Mouse (Mus musculus) lung, postnatal 25 days (tissue): ENCODE results near the gene Tjap1.

Source experiments
- DNase-seq: peaks from one replicate; pipeline ENCODE4 v3.0.0; 2022; ENCODE audit warnings: low spot score

Gene Tjap1

GRCm38 (mm10) chr17:46252571-46253451 lies 30.0 kb downstream of the Tjap1 start:
- no peak for DNase-seq

GRCm38 (mm10) chr17:46251174-46251573 lies 31.7 kb downstream of the Tjap1 start:
- DNase-seq: no peak

GRCm38 (mm10) chr17:46248189-46248522 lies 34.7 kb downstream of the Tjap1 start:
- no peak for DNase-seq

GRCm38 (mm10) chr17:46247512-46248188 lies 35.2 kb downstream of the Tjap1 start, which contains the start of the genes Polr1c and Yipf3:
TSS of gene Polr1c (minus strand) at chr17:46248054.
TSS of gene Yipf3 (plus strand) at chr17:46248080.
- peak; percentile 97 for DNase-seq

GRCm38 (mm10) chr17:46244579-46244978 lies 38.2 kb downstream of the Tjap1 start:
- peak; percentile 72 for DNase-seq

GRCm38 (mm10) chr17:46243624-46244023 lies 39.2 kb downstream of the Tjap1 start:
- no peak for DNase-seq

GRCm38 (mm10) chr17:46242993-46243392 lies 39.8 kb downstream of the Tjap1 start:
- peak; percentile 83 for DNase-seq

- peak; percentile 43 for DNase-seq
Measured at GRCm38 (mm10) chr17:46242274-46242673, 40.6 kb downstream of the Tjap1 start.

GRCm38 (mm10) chr17:46241471-46241870 lies 41.4 kb downstream of the Tjap1 start:
- DNase-seq: no peak

GRCm38 (mm10) chr17:46239516-46240114 lies 43.2 kb downstream of the Tjap1 start:
- no peak for DNase-seq

- DNase-seq: no peak
Measured at GRCm38 (mm10) chr17:46237480-46237879, 45.3 kb downstream of the Tjap1 start.

- DNase-seq: no peak
Measured at GRCm38 (mm10) chr17:46237079-46237478, 45.7 kb downstream of the Tjap1 start.

GRCm38 (mm10) chr17:46236067-46236466 lies 46.8 kb downstream of the Tjap1 start:
- no peak for DNase-seq

- no peak for DNase-seq
Measured at GRCm38 (mm10) chr17:46227576-46227975, 55.2 kb downstream of the Tjap1 start.

- DNase-seq: no peak
Measured at GRCm38 (mm10) chr17:46221601-46222000, 61.2 kb downstream of the Tjap1 start.

GRCm38 (mm10) chr17:46210550-46210949 lies 72.3 kb downstream of the Tjap1 start:
- no peak for DNase-seq
